Mouse (Mus musculus) testis, postnatal 14 days (tissue): ENCODE results near the gene Prtn3.

ENCODE experiments used
- DNase-seq: peaks from one replicate; pipeline ENCODE4 v3.0.0; 2021; ENCODE audit warnings: low spot score

The Prtn3 gene

DNA sequence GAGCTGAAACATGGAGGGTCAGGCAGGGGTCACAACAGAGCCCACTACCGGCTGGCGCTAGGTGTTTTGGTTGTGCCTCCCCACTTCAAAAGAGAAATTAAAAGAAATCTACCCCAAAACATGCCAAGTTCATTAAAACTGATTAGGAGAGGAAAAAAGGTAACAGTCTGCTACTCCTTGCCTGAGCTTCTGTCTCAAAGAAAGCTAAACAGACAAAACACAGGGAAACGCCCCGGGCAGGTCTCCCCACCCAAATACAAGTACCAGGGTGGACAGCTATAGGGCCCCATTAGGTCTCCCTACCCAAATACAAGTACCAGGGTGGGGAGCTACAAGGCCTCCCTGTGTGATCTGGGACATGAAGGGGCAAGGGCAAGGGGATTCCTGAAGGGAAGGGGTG is 36.3 kb downstream of the Prtn3 start, which contains the start of gene Gm26602:
Gene Gm26602, plus strand, starts transcription at position 301 of the 400 bp plus-strand sequence.
- DNase-seq = no peak

DNA sequence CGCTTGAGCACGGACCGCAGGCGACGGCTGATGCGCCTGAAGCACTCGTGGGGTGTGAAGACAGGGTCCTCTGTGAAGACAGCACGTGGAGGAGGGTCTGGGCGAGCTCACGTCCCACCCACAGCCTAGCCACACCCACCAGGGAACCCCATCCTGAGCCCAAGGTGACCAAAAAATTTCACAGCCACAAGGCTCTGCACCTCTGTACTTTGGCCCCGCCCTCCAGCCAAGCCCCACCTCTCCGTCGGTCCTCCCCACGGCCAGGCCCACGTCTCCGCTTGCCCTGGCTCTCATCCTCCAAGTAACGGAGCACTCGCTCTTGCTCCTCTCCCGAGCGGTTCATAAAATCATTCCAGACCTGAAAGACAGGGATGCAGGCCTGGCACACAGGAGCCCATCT is 38.1 kb downstream of the Prtn3 start:
- no peak for DNase-seq

DNA sequence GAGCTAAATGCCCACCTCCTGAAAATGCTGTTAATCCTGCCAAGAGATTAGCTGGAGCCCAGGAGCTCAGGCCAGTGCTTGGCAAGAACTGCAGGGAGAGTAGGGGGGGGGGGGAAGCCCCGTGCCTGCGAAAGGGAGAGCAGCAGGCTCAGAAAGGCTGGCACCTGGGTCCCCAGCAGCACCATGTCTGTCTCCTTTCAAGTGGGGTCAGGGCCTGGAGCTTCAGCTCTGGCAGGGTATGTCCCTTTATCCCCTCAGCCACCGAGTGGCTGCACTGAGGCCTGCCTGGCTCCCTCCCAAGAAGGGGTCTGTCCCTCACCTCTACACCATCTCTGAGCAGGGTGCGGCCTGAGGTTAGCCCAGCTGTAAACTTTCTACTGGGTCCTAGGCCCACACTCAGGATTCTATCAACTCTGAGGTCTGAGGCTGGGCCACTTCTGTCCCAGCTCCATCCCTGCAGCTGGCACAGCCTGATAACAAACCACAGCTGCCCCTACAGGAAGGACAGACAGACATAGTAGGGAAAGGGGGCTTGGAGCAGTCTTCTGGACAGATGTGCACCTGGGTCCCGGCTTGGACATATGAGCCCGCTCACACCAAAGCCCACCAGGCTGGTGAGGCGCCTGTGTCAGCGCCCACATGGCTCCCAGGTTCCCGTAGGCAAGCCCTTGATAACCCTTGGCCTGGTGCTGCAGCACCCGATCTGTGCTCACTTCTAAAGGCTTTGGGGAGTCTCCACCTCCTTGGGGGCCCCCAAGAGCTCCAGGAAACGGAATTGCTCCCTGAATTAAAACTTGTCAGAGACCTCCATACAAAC is 40.1 kb downstream of the Prtn3 start:
- DNase-seq = no peak

GRCm38 (mm10) chr10:79914948-79915596 is 40.8 kb downstream of the Prtn3 start:
- DNase-seq = no peak

- DNase-seq = no peak
These were observed 41.8 kb downstream of the Prtn3 start for GRCm38 (mm10) chr10:79916081-79916480.

DNA sequence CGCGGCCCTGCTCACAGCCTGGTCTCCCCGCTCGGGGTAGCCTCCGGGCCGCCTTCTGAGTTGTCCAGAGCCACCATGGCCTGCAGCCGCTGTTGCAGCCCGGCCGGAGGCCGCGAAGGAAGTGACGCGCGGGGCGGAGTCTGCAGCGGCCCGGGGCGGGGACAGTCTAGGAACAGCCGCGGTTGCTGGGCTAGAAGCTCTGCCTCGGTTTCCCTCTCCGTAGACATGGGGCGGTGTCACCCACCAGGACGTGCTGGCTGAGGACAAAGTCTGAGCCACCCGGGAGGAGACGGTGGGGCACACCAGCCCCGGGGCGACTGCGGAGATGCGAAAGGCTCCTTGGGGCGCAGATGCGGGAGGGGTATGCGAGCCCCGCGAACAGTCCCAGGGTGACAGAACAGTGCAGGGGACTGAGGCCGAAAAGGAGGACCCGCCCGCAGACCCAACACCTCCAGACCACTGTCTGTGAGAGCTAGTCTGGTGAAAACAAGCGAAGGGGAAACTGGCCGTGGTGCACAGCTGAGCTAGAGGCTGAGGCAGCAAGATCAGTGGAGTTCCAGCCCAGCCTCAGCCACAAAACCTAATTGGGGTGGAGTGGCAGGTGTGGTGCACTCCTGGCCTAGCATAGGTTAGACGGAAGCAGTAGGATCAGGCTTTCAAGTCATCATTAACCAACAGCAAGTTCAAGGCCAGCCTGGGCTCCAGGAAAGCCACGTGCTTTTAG is 42.7 kb downstream of the Prtn3 start, which contains the start of gene Kiss1r:
Gene Kiss1r, plus strand, starts transcription at position 164 of the 724 bp plus-strand sequence.
- DNase-seq = peak; percentile 77

- DNase-seq = no peak
These were observed 43.3 kb downstream of the Prtn3 start for GRCm38 (mm10) chr10:79917532-79918100.

DNA sequence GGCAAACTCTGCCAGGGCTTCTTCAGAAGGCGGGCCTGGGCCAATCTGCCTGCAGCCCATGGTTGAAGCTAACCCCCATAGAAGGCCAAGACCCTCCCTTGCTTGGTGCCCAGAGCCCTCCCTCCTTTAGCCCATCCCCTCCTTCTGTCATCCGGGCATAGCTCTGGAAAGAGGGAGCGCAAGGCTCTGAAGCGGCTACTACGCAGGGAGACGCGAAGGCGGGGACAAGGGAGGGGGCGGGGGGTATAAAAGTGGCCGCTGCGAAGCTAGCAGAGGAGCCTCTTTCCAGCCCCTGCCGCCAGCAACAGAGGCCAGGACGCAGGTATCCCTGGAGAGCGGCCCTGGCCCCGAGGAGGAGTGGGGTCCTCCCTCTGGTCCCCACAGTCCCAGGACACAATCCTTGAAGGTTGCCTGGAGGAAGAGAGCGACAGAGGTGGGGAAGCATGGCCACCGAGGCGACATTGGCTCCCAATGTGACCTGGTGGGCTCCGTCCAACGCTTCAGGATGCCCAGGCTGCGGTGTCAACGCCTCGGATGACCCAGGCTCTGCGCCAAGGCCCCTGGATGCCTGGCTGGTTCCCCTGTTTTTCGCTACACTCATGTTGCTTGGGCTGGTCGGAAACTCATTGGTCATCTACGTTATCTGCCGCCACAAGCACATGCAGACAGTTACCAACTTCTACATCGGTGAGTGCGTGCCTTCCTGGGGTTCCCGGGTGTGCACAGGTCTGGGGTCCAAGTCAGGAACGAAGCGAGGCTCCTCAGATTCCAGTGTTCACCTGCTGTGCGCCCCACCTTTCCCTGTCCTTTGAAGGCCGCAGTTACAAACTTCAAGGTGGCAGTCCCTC is 44.2 kb downstream of the Prtn3 start:
- DNase-seq = no peak

DNA sequence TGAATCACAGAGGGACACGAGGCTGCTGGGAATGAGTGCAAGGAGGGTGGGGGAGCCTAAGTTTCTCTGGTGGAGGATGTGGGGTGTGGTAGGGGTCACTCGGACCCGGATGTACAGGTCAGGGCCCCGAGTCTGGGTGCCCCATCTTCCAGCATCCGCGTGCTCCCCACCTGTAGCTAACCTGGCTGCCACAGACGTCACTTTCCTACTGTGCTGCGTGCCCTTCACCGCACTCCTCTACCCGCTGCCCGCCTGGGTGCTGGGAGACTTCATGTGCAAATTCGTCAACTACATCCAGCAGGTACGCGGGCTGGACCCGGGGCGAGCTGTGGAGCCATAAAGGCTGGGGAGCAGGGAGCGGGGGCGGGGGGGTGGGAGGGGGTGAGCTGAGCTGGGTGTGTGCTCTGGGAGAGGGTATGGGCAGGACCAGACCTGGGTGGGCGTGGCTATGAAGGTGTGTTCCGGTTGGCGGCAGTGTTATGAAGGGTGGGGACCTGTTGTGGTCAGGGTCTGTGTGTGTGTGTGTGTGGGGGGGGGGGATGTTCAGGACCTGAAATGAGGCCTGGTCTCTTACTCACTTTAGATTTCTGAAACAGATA is 45.1 kb downstream of the Prtn3 start:
- DNase-seq = no peak

DNA sequence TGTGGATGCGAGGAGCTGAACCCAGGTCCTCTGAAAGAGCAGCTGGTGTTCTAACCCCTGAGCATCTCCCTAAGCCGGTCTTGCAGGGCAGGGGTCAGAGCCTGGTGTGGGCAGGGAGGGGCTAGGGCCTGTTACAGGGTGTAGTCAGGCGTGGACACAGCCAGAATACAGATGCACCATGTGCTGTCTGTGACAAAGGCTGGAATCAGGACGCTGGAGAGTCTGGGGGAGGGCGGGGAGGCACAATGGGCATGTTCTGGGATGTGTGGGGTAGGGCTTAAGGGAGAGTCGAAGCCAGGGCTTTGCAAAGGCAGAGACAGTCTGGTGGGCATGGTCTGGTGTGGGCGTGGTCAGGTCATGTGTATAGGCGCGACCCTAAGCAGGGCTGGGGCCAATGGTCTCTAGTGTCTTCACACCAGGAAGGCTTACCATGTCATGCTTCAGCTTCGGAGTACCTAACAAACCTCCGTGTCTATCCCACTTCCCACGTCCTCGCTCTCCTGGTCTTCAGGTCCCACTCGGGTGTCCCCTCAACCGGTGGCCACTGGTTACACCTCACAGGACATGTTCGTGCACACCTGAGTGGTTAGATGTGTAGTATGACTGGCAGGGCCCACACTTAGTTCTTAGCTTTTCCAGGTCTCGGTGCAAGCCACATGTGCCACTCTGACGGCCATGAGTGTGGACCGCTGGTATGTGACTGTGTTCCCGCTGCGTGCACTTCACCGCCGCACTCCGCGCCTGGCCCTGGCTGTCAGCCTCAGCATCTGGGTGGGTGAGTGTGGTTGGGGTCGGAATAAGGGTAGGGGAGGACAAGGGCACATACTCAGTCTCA is 46.0 kb downstream of the Prtn3 start:
- DNase-seq = no peak

- no peak for DNase-seq
These were observed 46.8 kb downstream of the Prtn3 start, which contains the start of gene R3hdm4 for GRCm38 (mm10) chr10:79920958-79921535. TSS of gene R3hdm4 (minus strand) at chr10:79921208.

- no peak for DNase-seq
These were observed 47.3 kb downstream of the Prtn3 start for GRCm38 (mm10) chr10:79921572-79921971.

GRCm38 (mm10) chr10:79924998-79925784 is 50.9 kb downstream of the Prtn3 start:
- peak; percentile 87 for DNase-seq

- no peak for DNase-seq
These were observed 51.7 kb downstream of the Prtn3 start for GRCm38 (mm10) chr10:79925785-79926490.

GRCm38 (mm10) chr10:79926491-79927323 is 52.4 kb downstream of the Prtn3 start, which contains the start of gene Arid3a:
TSS of gene Arid3a (plus strand) at chr10:79927043.
- peak; percentile 89 for DNase-seq

DNA sequence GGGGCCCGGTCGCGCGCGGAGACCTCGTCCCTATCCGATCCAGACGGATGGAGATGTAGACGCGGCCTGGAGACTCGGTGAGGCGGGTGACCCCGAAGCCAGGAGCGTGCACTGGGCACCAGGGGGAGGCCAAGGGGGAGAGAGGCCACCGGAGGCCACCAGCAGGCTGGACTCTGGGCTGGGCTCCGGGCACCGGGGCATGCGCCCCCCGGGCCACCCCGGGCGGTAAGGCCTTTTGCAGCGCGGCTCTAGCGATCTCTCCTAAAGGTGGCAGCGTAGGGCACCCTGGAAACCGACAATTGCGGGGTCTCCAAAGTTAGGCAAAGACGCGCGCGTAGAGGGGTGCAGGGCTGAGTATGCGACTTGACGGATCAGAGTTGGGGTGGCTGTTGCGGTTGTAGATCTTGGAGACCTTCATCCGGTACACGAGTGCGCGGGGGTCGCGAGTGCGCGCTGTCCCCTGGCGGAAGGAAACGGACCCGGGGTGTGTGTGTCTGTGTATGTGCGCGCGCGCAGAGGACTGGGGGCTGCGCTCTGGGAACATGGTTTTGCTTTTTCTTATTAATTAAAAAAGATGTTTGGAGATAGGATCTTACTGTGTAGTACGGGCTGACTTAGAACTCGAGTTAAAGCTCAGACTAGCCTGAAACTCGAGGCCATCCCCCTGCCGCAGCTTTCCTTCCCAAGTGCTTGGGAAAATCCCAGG is 53.2 kb downstream of the Prtn3 start:
- DNase-seq = no peak
